Comparison of ENCODE assay signal across 11 mouse cellular contexts in the genomic region with DNA sequence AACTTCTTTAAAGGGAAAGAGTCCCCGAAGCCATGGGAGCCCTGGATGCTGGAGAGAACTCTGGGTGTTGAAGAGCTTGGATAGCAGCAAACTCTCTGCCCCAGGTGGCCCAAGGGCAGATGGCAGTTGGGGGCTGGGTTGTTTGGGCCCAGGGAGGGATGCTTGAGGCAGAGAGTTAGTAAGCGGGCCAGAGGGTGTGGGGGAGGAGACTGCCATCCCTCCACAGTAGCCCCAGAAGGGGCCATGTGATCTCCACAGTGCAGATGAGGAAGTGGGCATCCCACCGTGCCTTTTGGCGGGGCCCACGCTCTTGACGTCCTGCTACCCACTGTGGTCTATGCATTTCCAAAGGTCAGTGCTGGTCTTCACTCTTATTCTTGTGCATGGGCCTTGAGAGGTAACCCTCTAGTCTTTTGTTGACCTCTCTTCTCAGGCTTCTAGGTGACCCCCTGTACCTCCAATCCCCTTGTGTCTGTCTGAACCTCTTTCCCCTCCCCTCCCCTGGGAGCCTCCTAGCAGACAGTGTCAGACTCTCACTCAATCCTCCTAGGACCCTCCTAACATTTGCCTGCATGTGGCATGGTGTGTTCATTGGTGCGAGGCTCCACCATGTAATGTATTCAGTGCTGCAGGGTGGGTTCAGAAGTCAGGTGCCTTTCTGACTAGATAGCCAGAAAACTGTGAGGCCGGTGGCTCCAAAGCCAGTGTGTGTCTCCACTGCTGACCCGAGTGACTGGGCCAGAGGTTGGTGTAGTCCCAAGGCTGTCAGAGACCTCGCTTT. TPM values are rescaled to one million over a fixed set of nuclear protein-coding genes. Genes with fewer than 3 reads are reported as not detected.
DNase-seq lines count a peak whose midpoint lies in the region; ATAC-seq and TF ChIP-seq lines count a peak whose summit lies in the region.
"Had no signal": no experiment of that assay in that cellular context is flagged by ENCODE, and none has a peak within 500 bp of the region (broad histone marks: within the 10 kb centered on the region; RNA-seq: fewer than 3 reads in every experiment).

No protein-coding gene starts in this region.

- peaks cover 5% of the 10 kb centered on the region for H3K36me3 ChIP-seq in liver, embryonic 12.5 days
- H3K36me3 ChIP-seq in G1E (replicated peaks): peaks cover 88% of the 10 kb centered on the region
- H3K36me3 ChIP-seq in liver, postnatal 0 days (replicated peaks; ENCODE audit: insufficient read depth, low read length): peaks cover 5% of the 10 kb centered on the region; the same call in 1 of the 2 replicates
- no peaks in the 10 kb centered on the region for H3K36me3 ChIP-seq in stomach, postnatal 0 days (ENCODE audit: control insufficient read depth, insufficient read depth, low read length)
- H3K36me3 ChIP-seq: kidney, embryonic 15.5 days had no signal

- H3K4me1 ChIP-seq in liver, embryonic 12.5 days: peaks cover 80% of the 10 kb centered on the region
- peaks cover 98% of the 10 kb centered on the region for H3K4me1 ChIP-seq in G1E (ENCODE audit: insufficient read depth, low read depth, low read length)
- peaks cover 56% of the 10 kb centered on the region for H3K4me1 ChIP-seq in liver, postnatal 0 days (ENCODE audit: insufficient read depth)
- peaks cover 9% of the 10 kb centered on the region for H3K4me1 ChIP-seq in stomach, postnatal 0 days (replicated peaks; ENCODE audit: control insufficient read depth, insufficient read depth)

- 64% methylated on average over 10 of the region's 10 CpGs for whole genome bisulfite sequencing in liver, embryonic 12.5 days (ENCODE audit: insufficient replicate concordance)
- WGBS in liver, postnatal 0 days (ENCODE audit: insufficient replicate concordance): 56% methylated on average over 10 of the region's 10 CpGs
- WGBS in stomach, postnatal 0 days: 83% methylated on average over 10 of the region's 10 CpGs

- no peaks in the 10 kb centered on the region for H3K9me3 ChIP-seq in liver, embryonic 12.5 days (replicated peaks)
- H3K9me3 ChIP-seq in G1E (replicated peaks): no peaks in the 10 kb centered on the region
- H3K9me3 ChIP-seq in liver, postnatal 0 days (ENCODE audit: low read length): no peaks in the 10 kb centered on the region
- H3K9me3 ChIP-seq in stomach, postnatal 0 days (ENCODE audit: control insufficient read depth, low read length): no peaks in the 10 kb centered on the region
- H3K9me3 ChIP-seq: kidney, embryonic 15.5 days had no signal

- no peaks in the 10 kb centered on the region for H3K27me3 ChIP-seq in liver, embryonic 12.5 days (replicated peaks)
- H3K27me3 ChIP-seq in G1E (ENCODE audit: insufficient read depth, low read length): no peaks in the 10 kb centered on the region
- no peaks in the 10 kb centered on the region for H3K27me3 ChIP-seq in liver, postnatal 0 days (ENCODE audit: insufficient read depth, low read length)
- no peaks in the 10 kb centered on the region for H3K27me3 ChIP-seq in stomach, postnatal 0 days (ENCODE audit: control insufficient read depth, insufficient read depth, low read length)
- H3K27me3 ChIP-seq: kidney, embryonic 15.5 days had no signal

- H3K4me2 ChIP-seq in liver, embryonic 12.5 days: no peak overlapping the region
- no peak overlapping the region for H3K4me2 ChIP-seq in liver, postnatal 0 days (ENCODE audit: low read depth, low read length)
- no peak overlapping the region for H3K4me2 ChIP-seq in stomach, postnatal 0 days (replicated peaks; ENCODE audit: low read depth)
- H3K4me2 ChIP-seq: kidney, embryonic 15.5 days had no signal

- peak; percentile 62 to 70 for DNase-seq in cerebellum, adult 18-20 months
- DNase-seq in cerebellum, postnatal 4 days (ENCODE audit: low spot score in 2 of 2): no peak
- no peak for DNase-seq in liver
- DNase-seq in G1E (ENCODE audit: low spot score): no peak
- peak; percentile 55 for DNase-seq in liver, postnatal 0 days
- DNase-seq in stomach, postnatal 0 days (ENCODE audit: low spot score): no peak
- DNase-seq in left cerebral cortex, postnatal 36 days (ENCODE audit: low spot score in 2 of 2): no peak

- no peak for TF ChIP-seq CTCF in G1E (IDR thresholded peaks at IDR 0.05; ENCODE audit: low read depth, low read length)
- no peak for TF ChIP-seq CTCF in liver, postnatal 0 days (IDR thresholded peaks at IDR 0.05; ENCODE audit: low read depth)
- TF ChIP-seq CTCF in stomach, postnatal 0 days (IDR thresholded peaks at IDR 0.05; ENCODE audit: low read depth): no peak

- intact Hi-C loops in left cerebral cortex, postnatal 36 days (cut with DNase I): no loop called here

- H3K9ac ChIP-seq in liver, embryonic 12.5 days: no peak overlapping the region
- no peak overlapping the region for H3K9ac ChIP-seq in liver, postnatal 0 days (replicated peaks)
- H3K9ac ChIP-seq in stomach, postnatal 0 days (ENCODE audit: low read length): no peak overlapping the region
- H3K9ac ChIP-seq: kidney, embryonic 15.5 days had no signal

- TF ChIP-seq EP300 in liver, postnatal 0 days (IDR thresholded peaks at IDR 0.05; ENCODE audit: low read depth): no peak
- TF ChIP-seq EP300 in stomach, postnatal 0 days (optimal IDR thresholded peaks at IDR 0.05): no peak

- no peak overlapping the region for H3K4me3 ChIP-seq in liver, embryonic 12.5 days
- H3K4me3 ChIP-seq in G1E (ENCODE audit: low read depth, low read length): peak overlapping the region; percentile 64; the same call in 1 of the 2 replicates
- no peak overlapping the region for H3K4me3 ChIP-seq in liver, postnatal 0 days (ENCODE audit: low read depth, low read length)
- no peak overlapping the region for H3K4me3 ChIP-seq in stomach, postnatal 0 days (ENCODE audit: low read depth, low read length)
- H3K4me3 ChIP-seq: erythroblast, embryonic 14.5 days; kidney, embryonic 15.5 days had no signal

- 0 out of 2 replicates have a peak overlapping the region, but pooled peaks have one; percentile 45 for H3K27ac ChIP-seq in liver, embryonic 12.5 days
- peak overlapping the region; percentile 72 for H3K27ac ChIP-seq in liver, postnatal 0 days (ENCODE audit: low read depth)
- H3K27ac ChIP-seq in stomach, postnatal 0 days (replicated peaks): no peak overlapping the region
- H3K27ac ChIP-seq: kidney, embryonic 15.5 days had no signal

- no peak for ATAC-seq in liver, embryonic 12.5 days
- ATAC-seq in G1E (ENCODE audit: extremely low read depth, insufficient number of reproducible peaks, low FRiP score, poor library complexity, severe bottlenecking): no peak
- peak; percentile 46 for ATAC-seq in liver, postnatal 0 days
- no peak for ATAC-seq in stomach, postnatal 0 days (ENCODE audit: low FRiP score, low TSS enrichment)
- ATAC-seq: lung, postnatal 0 days had no signal

RNA-seq across cellular contexts. Expression of a gene that starts 11.7 kb away (rescaled TPM):
- 14.4 and 15.1 TPM in 2 replicates for polyA plus RNA-seq in liver, embryonic 12.5 days (2016; fragmentation: Nextera tagmentation; extraction: Ambion mirVana)
- 23.2 and 23.6 TPM in 2 replicates for total RNA-seq in G1E (2014; fragmentation: Nextera tagmentation)
- total RNA-seq in G1E (2017): 55.4 and 56.8 TPM in 2 replicates
- 33.4 and 35.2 TPM in 2 replicates for polyA plus RNA-seq in G1E (2012)
- 3.2 and 3.7 TPM in 2 replicates for polyA plus RNA-seq in liver, postnatal 0 days (2015; fragmentation: Nextera tagmentation; extraction: Ambion mirVana)
- polyA plus RNA-seq in stomach, postnatal 0 days (2015; fragmentation: Nextera tagmentation; extraction: Ambion mirVana): 11.1 and 11.4 TPM in 2 replicates
- total RNA-seq in left cerebral cortex, postnatal 36 days (2021): 10 to 100 TPM; 34.9 to 49.4 TPM

RNA-seq across cellular contexts. Expression of a gene that starts 35.6 kb away (rescaled TPM):
- 0.11 and 0.25 TPM in 2 replicates for polyA plus RNA-seq in liver, embryonic 12.5 days (2016; fragmentation: Nextera tagmentation; extraction: Ambion mirVana)
- total RNA-seq in G1E (2014; fragmentation: Nextera tagmentation): 4.6 and 4.7 TPM in 2 replicates
- 1.3 TPM in 2 replicates for total RNA-seq in G1E (2017)
- 21.7 and 27.6 TPM in 2 replicates for polyA plus RNA-seq in G1E (2012)
- polyA plus RNA-seq in liver, postnatal 0 days (2015; fragmentation: Nextera tagmentation; extraction: Ambion mirVana): 0.09 and 0.11 TPM in 2 replicates
- 2.0 and 2.2 TPM in 2 replicates for polyA plus RNA-seq in stomach, postnatal 0 days (2015; fragmentation: Nextera tagmentation; extraction: Ambion mirVana)
- 1 to 10 TPM; 3.4 to 4.3 TPM for total RNA-seq in left cerebral cortex, postnatal 36 days (2021)

Comparison
In these comparisons a context has a peak if more than half of its experiments do, and no peak if none do; other contexts are left out.
1. DNase-seq: peak in cerebellum, adult 18-20 months (2 of 2) and liver, postnatal 0 days (single experiment); none in cerebellum, postnatal 4 days (0 of 2), liver (single experiment), G1E (single experiment), stomach, postnatal 0 days (single experiment) and left cerebral cortex, postnatal 36 days (0 of 2).